Mouse (Mus musculus): ENCODE measurements around the gene Sap30bp.

Gene Sap30bp

GRCm38 (mm10) chr11:115904956-115905790, 27.9 kb upstream of the Sap30bp start:
- no peak for DNase-seq (ENCODE audit: low spot score)

DNA sequence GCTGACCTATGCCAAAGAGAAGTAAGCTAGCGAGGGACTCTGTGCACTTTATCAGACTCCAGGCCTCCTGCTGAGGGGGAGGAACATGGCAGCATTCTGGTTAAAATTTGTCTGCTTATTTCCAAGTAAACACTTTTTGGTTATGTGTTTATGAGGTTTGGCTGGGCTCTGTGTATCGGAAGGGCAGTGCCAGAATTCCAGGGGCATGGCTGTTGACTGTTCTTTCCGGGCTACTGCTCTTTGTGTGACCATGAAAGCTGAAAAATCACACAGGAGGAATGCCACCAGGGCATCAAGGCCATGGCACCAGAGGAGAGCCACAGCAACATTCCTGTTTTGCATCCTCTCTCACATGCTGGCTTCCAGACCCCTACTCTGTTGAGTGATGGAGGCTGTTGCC, 27.0 kb upstream of the Sap30bp start:
- DNase-seq (ENCODE audit: low spot score) = no peak

DNA sequence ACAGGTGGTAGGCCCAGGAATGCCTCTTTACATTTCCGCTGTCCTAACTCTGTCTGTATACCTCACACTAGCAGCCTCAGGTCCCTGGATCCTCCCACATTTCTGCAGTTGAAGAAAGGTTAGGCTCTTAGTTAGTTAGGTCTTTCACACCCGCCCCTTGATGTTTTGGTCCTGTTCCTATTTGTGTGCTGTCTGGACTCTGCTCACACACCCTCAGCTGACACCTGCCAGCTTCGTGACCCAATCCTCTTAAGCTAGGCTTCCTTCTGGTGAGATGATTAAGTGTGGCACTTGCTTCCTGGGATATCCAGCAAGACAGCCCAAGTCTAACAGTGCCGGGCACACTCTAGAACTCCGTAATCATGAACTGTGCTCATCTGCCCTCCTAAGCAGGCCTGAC, 26.6 kb upstream of the Sap30bp start:
- DNase-seq (ENCODE audit: low spot score) = no peak

DNA sequence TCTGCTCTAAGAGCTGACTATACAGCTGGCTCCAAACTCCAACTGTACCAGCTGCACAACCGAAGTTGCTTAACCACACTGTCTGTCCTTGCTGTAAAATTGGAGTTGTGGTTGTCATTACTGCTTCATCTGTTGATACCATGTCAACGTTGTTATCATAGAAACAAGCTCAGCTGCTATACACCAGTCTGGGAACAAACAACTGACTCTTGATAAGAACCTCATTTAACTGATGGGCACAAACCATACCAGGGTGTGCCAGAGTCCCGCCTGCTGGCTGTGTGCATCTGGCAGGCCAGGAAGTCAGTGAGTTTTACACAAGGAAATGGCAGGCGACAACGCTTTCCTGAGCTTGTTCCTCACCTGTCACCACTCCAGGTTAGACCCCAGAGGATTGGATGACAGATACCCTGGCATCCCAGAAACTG, 21.9 kb upstream of the Sap30bp start:
- no peak for DNase-seq (ENCODE audit: low spot score)

- no peak for DNase-seq (ENCODE audit: low spot score)
Measured at GRCm38 (mm10) chr11:115911632-115912376, 21.3 kb upstream of the Sap30bp start, which contains the start of gene Smim6. Smim6 (plus strand) TSS chr11:115912017.

- DNase-seq (ENCODE audit: low spot score) = no peak
Measured at GRCm38 (mm10) chr11:115916579-115916978, 16.5 kb upstream of the Sap30bp start.

DNA sequence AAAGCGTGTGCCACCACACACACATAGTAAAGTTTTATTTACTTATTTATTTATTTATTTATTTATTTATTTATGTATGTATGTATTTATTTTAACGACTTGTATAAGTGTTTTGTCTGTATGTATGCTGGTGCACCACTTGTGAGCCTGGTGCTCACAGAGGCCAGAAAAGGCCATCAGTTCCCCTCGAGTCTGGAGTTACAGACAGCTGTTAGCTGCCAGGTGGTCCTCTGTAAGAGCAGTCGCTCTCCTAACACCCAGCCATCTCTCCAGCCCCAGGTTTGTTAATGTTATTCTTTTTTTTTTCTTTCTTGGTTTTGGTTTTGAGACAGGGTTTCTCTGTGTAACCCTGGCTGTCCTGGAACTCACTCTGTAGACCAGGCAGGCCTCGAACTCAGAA, 14.4 kb upstream of the Sap30bp start:
- DNase-seq (ENCODE audit: low spot score) = no peak

GRCm38 (mm10) chr11:115919073-115919472, 14.0 kb upstream of the Sap30bp start:
- no peak for DNase-seq (ENCODE audit: low spot score)

- peak; percentile 36 for DNase-seq (ENCODE audit: low spot score)
Measured at GRCm38 (mm10) chr11:115920110-115920818, 12.8 kb upstream of the Sap30bp start.

- DNase-seq (ENCODE audit: low spot score) = no peak
Measured at GRCm38 (mm10) chr11:115921986-115922385, 11.1 kb upstream of the Sap30bp start.

DNA sequence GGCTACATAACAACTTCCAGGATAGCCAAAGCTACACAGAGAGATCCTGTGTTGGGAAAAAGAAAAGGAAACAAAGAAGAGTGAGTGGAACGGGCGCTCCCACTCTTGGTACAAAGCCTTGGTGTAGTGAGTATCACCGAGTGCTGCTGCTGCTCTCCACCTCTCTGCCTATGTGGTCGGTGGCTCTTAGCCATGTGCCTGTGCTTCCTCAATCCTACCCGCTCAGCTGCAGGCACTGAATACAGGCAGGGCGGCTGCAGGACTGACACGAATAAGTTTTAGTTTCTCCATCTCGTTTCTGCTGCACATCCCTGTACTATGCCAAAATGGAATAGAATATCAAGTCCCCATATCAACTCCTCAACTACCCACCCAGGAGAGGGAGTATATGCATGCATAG, 4.1 kb upstream of the Sap30bp start:
- DNase-seq (ENCODE audit: low spot score) = no peak

DNA sequence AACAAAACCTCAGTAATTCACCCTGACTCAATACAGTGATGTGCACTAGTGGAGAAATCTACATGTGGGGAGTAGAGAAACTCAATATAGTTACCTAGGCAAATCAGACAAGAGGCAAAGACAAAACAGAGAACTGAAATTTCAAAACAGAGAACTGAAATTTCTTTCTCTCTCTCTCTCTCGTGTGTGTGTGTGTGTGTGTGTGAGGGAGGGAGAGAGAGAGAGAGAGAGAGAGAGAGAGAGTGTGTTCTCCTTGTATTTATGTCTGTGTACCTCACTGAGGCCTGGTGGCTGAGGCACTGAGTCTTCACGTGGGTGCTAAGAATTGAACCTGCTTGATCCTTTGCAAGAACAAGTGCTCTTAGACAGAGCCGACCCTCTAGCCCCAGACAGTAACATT, 3.3 kb upstream of the Sap30bp start:
- DNase-seq (ENCODE audit: low spot score) = no peak

- no peak for DNase-seq (ENCODE audit: low spot score)
Measured at GRCm38 (mm10) chr11:115931235-115931634, 1.8 kb upstream of the Sap30bp start.

DNA sequence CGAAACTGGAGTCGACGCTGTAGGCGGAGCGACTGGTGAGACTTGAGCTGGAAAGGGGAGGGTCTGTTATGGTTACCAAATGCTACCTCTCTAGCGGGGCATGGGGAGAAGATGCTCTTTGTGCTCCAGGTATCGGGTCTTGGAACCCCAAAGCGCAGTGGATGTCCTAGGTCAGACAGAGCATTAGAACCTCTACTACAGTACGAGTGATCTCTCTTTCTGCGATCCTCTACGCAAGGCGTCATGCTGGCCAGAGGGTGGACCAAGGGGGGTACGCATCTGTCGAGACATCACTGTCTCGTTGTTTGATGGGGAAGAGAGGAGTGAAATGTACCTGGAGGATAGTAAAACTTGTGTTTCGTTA, 647 bp downstream of the Sap30bp start:
- DNase-seq (ENCODE audit: low spot score) = no peak

DNA sequence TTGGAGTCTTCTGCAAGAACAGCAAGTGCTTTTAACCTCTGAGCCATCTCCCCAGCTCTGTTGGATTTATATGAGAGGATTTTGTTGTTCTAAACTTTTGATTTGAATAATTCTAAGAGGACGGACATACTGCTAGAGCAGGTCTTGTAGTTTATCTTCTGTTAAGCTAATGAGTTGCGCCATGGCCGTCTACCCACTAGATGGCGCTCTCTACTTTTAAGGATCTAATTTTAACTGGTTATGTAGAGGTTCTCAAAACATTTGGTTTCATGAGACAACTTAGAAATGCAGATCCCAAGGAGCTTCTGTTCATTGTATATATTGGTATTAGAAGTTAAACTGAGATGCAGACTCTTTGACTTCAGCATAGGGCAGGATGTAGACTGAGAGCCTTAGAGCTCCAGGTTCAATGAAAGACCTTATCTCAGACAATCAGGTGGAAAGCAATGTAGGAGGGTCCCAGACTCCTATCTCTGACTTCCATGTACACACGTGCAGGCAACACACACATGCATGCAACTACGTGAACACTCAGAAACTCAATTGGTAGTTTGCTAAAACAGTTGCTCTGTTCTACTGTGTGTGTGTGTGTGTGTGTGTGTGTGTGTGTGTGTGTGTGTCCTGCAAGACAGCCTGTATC, 6.7 kb downstream of the Sap30bp start:
- DNase-seq (ENCODE audit: low spot score) = peak; percentile 47

DNA sequence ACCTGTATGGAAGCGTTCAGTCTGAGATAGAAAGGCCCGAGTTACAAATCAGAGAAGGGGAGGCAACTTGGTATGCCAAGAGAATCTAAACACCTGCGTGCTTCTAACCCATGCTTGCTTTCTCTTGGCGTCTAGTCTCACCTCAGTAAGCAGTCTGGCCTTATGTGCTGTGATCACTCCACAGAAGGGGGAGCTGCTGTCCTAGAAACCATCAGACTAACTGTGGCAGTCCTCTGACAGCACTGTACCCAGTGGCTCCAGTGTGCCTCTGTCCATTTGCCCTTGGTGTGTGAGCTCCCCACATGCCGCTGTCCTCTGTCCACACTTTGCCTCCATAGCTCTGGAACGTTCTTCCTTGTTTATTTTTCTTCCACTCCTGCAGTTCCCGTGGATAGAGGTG, 8.9 kb downstream of the Sap30bp start:
- DNase-seq (ENCODE audit: low spot score) = no peak

DNA sequence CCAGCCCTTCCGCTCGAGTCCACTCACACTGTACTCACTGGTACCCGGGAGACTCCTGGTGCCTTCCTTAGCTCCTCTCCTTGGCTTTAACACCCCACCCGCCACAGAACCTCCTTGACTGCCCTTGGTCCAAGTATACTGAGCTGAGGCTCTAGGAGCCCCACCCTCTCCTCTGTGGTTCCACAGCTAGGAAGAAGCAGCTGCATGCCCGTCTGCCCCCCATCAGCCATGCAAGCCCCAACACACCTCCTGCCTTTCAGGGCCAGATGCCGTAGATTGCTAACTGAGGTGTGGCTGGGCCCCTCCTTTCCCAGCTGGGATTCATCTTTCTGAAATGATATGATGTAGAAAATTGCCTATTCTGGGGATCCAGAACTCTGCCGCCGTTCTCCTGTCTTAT, 12.2 kb downstream of the Sap30bp start:
- DNase-seq (ENCODE audit: low spot score) = no peak

- DNase-seq (ENCODE audit: low spot score) = no peak
Measured at GRCm38 (mm10) chr11:115946221-115946828, 13.2 kb downstream of the Sap30bp start.

DNA sequence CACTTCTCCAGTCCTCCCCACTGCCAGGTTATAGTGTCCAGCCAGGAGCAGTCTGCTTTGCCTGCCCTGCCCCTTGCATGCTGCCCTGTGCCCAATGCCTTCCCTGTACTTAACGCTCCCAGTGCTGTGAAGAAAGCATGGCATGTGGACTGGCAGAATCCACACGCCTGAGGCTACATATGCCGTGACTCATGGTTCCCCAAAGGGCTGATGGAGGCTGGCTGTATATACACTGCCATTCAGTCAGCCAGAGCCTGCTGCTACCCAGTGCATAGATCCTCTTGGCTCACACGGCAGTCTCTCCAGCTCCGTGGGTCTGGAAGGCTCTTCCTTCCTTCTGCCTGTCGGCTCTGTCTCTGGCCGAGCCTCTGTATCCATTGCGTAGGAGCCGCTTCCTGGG, 15.2 kb downstream of the Sap30bp start:
- DNase-seq (ENCODE audit: low spot score) = no peak

GRCm38 (mm10) chr11:115950719-115951118, 17.6 kb downstream of the Sap30bp start:
- no peak for DNase-seq (ENCODE audit: low spot score)

GRCm38 (mm10) chr11:115954712-115955111, 21.6 kb downstream of the Sap30bp start:
- no peak for DNase-seq (ENCODE audit: low spot score)

All from ovary, postnatal 36 days (tissue).